Mouse (Mus musculus): ENCODE measurements at regions not wholly inside any gene's neighbourhood (a gene's known extent, or its start where the extent isn't known, plus 50 kb on each side); places are given as distances from the start of the nearest gene placed in this dataset.
A peak's percentile ranks its signal among the peaks of the same experiment; 100 is the strongest.

GRCm38 (mm10) chr17:82731561-82731960, 483.5 kb upstream of the Pkdcc start:
- WGBS: 85% methylated on average over 4 of the region's 4 CpGs
- DNase-seq (ENCODE audit: low read depth, low spot score): no peak

- WGBS: 95% methylated on average over 1 of the region's 1 CpGs
- no peak for DNase-seq (ENCODE audit: low read depth, low spot score)
These were observed 472.6 kb upstream of the Pkdcc start for GRCm38 (mm10) chr17:82742445-82742844.

DNA sequence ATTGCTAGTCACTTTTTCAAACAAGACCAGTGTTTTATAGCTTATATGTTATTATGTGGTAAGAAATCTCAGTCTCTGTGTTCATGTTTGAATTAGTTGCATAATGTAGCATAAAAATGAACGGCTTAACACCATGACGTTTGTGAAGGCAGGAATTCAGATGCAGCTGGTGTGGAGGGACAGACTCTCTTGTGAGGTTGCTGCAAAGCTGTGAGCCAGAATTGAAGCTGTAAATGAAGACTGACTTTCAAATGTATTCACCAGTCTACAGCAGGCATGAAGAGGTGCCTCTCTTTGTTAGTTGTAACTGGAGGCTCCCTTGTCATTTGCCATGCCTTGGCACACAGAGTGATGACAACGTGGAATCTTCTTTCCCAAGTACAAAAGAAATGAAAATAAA, 457.7 kb upstream of the Pkdcc start:
- DNase-seq (ENCODE audit: low read depth, low spot score): no peak
- 27% methylated on average over 3 of the region's 3 CpGs for WGBS

DNA sequence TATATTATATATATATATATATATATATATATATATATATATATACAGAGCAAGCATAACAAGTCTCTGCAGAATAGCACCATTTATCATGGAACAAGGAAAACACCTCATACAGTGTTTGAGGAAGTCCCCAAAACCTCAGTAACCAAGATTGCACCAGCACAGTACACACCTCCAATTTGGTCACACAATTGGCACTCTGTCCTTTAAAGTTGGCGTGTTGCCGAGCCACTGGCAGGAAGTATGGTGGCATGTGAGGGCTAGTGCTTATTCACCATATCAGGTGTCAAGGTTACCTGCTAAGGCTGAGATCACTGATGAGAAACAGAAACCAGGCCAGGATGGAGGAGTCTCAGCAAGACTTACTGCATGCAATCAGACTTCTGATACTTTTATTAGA, 436.0 kb upstream of the Pkdcc start:
- DNase-seq (ENCODE audit: low read depth, low spot score): no peak
- WGBS: 51% methylated on average over 2 of the region's 2 CpGs

- WGBS: 71% methylated on average over 3 of the region's 3 CpGs
These were observed 393.0 kb upstream of the Pkdcc start for GRCm38 (mm10) chr17:82822129-82822528.

DNA sequence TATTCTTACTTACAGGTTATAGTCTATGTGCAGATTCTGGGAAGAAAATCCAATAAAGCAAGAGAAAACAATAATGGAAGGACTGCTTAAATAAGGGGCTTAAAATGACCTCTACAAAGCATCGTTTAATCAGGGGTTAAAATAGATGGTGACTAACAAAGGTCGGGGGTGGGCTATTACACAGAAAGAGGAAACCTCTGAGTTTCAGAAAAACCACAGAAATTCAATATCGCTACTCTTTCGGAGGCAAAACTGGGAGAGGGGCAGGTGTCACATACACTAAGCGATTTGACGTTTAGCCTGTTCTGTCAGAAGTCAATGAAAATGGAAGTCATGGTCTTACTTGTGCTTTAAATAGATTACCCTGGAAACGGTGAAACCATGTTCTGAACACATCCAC, 391.0 kb upstream of the Pkdcc start:
- DNase-seq (ENCODE audit: low read depth, low spot score): no peak

More at GRCm38 (mm10) chr17:82822129-82822528, 393.0 kb upstream of the Pkdcc start:
- DNase-seq (ENCODE audit: low read depth, low spot score): no peak

GRCm38 (mm10) chr17:82824619-82825018, 390.5 kb upstream of the Pkdcc start:
- 85% methylated on average over 6 of the region's 6 CpGs for WGBS
- no peak for DNase-seq (ENCODE audit: low read depth, low spot score)

More for the DNA sequence above, 391.0 kb upstream of the Pkdcc start:
- WGBS: 76% methylated on average over 7 of the region's 7 CpGs

- no peak for DNase-seq (ENCODE audit: low read depth, low spot score)
These were observed 387.9 kb upstream of the Pkdcc start for GRCm38 (mm10) chr17:82827170-82827569.

- no peak for DNase-seq (ENCODE audit: low read depth, low spot score)
- WGBS: 80% methylated on average over 8 of the region's 8 CpGs
These were observed 387.3 kb upstream of the Pkdcc start for GRCm38 (mm10) chr17:82827841-82828240.

- 83% methylated on average over 5 of the region's 5 CpGs for WGBS
- no peak for DNase-seq (ENCODE audit: low read depth, low spot score)
These were observed 386.6 kb upstream of the Pkdcc start for GRCm38 (mm10) chr17:82828434-82828997.

GRCm38 (mm10) chr17:82829415-82829814, 385.7 kb upstream of the Pkdcc start:
- no peak for DNase-seq (ENCODE audit: low read depth, low spot score)
- 93% methylated on average over 2 of the region's 2 CpGs for WGBS

GRCm38 (mm10) chr17:82834177-82834576, 380.9 kb upstream of the Pkdcc start:
- WGBS: 67% methylated on average over 3 of the region's 3 CpGs
- no peak for DNase-seq (ENCODE audit: low read depth, low spot score)

- WGBS: 75% methylated on average over 3 of the region's 3 CpGs
- DNase-seq (ENCODE audit: low read depth, low spot score): no peak
These were observed 379.0 kb upstream of the Pkdcc start for GRCm38 (mm10) chr17:82836115-82836514.

DNA sequence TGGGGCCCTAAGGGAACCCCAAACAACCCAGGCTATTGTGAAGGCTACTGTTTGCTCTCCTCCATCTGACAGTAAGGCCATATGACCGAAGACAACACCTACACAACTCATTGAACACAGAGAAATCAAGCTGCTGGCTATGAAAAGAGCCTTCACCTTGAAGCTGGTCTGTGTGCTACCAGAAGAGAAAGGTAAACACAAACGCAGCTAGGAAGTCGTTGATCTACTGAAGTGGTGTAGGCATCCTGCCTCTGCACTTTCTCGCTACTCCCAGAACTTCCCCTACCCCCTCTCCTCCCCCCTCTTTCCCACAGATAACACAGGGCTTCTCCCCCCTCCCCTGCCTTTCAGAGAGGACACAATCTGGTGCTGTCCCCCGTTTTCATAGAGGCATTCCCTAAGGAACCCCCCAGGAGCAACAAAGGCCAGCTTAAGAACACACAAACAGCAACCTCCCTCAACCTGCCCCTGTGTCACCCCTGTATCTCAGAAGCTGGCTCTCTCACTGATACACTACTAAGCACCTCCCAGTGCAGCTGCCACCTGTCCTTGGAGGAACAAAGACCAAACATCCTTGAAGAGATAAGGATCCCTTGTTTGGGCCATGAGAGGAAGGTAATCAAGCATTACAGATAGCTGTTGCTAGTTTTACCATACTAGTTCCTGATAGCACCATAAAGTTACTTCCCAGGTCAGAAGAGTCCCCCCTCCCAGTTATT, 368.2 kb upstream of the Pkdcc start:
- WGBS: 30% methylated on average over 5 of the region's 5 CpGs
- DNase-seq (ENCODE audit: low read depth, low spot score): peak; percentile 22

DNA sequence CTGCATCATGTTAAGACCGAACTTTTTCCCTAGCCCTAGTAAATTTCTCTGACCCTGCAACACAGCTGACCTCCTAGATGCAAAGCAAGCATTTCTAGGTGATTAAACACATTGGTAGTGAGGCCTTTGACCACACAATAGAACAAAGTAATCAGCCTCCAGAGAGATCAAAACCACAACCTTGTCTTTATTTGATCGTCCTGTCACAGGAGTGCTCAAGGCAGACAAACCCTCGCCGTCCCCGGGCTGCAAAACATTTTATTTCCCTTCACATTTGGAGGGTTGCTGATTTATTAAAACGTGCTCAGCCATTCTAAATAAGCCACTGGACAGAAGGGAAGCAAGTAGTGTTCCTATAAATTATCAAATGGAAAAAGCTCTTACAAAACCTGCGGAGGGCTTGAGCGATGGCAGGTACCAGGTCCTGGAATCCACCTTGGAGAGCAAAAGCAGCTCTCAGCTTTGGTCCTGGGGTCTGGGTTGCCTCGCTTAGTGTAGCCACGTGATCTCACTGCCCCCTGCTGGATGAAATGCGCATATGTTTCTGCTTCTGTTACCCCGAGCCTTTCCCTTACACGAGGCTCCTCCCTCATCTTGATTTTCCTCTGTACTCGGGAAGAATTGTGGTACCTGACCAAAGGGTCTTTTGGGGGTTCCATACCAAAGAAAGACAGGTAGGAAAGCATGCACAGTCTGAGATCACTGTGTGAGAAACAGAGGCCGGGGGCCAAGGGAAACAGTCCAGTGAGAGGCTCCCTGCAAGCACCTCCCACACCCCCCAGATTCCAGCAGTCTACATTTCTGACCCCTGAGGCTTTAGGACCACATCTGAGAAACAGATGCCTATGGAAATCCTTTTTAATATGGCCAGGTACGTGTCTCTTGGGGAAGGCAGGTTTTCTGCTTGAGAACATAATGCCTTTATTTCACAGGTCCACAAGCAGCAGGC, 357.6 kb upstream of the Pkdcc start:
- DNase-seq (ENCODE audit: low read depth, low spot score): peak; percentile 32
- WGBS: 15% methylated on average over 16 of the region's 16 CpGs

GRCm38 (mm10) chr17:82860391-82860790, 354.7 kb upstream of the Pkdcc start:
- no peak for DNase-seq (ENCODE audit: low read depth, low spot score)
- 47% methylated on average over 5 of the region's 5 CpGs for WGBS

DNA sequence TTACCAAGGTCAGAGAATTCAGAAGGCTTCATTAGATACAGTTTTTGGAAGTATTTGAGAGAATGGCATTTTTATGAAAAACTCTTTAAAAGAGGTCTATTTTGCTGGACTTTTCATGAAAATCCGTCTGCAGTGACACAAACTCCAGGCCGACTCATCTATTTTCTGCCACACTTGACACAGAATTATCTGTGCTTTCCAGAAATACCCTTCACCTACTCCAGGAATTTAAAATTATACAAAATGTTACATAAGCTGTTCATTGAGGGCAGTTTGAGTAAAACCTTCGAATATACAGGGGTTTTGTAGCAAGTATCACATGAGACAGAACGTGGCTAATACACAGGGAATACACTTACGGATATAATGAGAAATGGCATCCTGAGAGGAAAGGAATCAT, 354.1 kb upstream of the Pkdcc start:
- no peak for DNase-seq (ENCODE audit: low read depth, low spot score)
- WGBS: 81% methylated on average over 5 of the region's 5 CpGs

DNA sequence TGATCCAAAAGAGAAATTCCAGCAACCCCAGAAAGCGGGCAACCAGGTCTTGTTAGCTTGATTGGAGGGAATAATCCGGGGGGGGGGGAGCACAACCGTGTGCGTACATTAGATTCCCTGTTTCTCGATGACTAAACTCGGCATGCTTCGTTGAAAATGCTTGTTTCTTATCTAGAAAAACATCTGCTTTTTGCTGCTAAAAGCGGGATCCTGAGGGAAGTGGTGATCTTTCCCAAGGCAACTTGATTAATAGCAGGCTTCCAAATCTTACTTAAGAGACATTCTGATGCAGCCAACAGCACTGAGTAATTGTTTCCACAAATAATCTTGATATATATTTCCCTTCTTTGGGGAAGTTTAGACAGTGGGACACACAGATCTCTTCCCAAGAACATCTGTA, 338.0 kb upstream of the Pkdcc start:
- WGBS: 67% methylated on average over 8 of the region's 8 CpGs
- no peak for DNase-seq (ENCODE audit: low read depth, low spot score)

DNA sequence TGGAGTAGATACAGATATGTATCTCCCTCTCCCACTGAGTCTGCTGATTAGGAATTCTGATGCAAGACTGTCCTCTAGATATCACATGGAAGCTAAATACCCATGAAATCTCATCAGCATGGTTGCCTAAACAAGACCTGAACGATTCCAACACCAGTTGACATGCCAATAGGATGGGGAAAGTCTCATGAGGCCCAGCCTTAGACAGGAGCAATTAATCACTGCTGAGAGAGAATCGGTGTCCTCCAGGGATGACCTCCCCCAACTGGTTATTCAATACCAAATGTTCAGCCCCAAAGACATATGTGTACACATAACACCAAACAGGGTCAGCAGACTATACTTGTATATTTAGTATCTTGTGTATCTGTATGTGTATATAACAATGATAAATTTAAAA, 314.5 kb upstream of the Pkdcc start:
- DNase-seq (ENCODE audit: low read depth, low spot score): no peak
- 53% methylated on average over 2 of the region's 2 CpGs for WGBS

- WGBS: 69% methylated on average over 9 of the region's 9 CpGs
These were observed 313.8 kb upstream of the Pkdcc start for GRCm38 (mm10) chr17:82901098-82901891.

More at GRCm38 (mm10) chr17:82901098-82901891, 313.8 kb upstream of the Pkdcc start:
- no peak for DNase-seq (ENCODE audit: low read depth, low spot score)
